ENCODE assay signal across 8 mouse cellular contexts in genomic region chr1:131962606-131963084, GRCm38 (mm10). TPM values are rescaled to one million over a fixed set of nuclear protein-coding genes. Genes with fewer than 3 reads are reported as not detected.
DNase-seq lines count a peak whose midpoint lies in the region; ATAC-seq and TF ChIP-seq lines count a peak whose summit lies in the region.

TSS of gene Slc45a3 (plus strand) at chr1:131962967.

- TF ChIP-seq CTCF in Patski (IDR thresholded peaks at IDR 0.05) = no peak
- no peak for TF ChIP-seq CTCF in olfactory bulb, adult 2 months (IDR thresholded peaks at IDR 0.05; ENCODE audit: insufficient read depth, low read depth, low read length)

- H3K9ac ChIP-seq in forebrain, embryonic 11.5 days (ENCODE audit: low read length) = peak within 1 kb of the TSS; percentile 79
- H3K9ac ChIP-seq in intestine, embryonic 14.5 days (ENCODE audit: low read length) = peak within 1 kb of the TSS; percentile 32
- H3K9ac ChIP-seq in liver, embryonic 15.5 days = peak within 1 kb of the TSS; percentile 30; the same call in 1 of the 2 replicates

- no peak for TF ChIP-seq POLR2A in olfactory bulb, adult 2 months (IDR thresholded peaks at IDR 0.05; ENCODE audit: insufficient read depth, low read depth, low read length)

- no peak for ATAC-seq in CD4-positive, CD25-positive, alpha-beta regulatory T cell, adult 4 months
- peak; percentile 33 for ATAC-seq in Patski
- peak; percentile 69 for ATAC-seq in forebrain, embryonic 11.5 days (replicated peaks; ENCODE audit: low FRiP score)
- ATAC-seq in intestine, embryonic 14.5 days (replicated peaks; ENCODE audit: low FRiP score, low TSS enrichment, low read depth) = peak; percentile 54
- peak; percentile 55 for ATAC-seq in liver, embryonic 15.5 days (ENCODE audit: insufficient read depth)

- CTCF ChIA-PET in Patski (lab: Charles Lee) = no interaction called here

- H3K4me1 ChIP-seq in forebrain, embryonic 11.5 days (replicated peaks; ENCODE audit: control insufficient read depth, insufficient read depth, low read length) = peaks cover 20% of the 10 kb centered on the region; the same call in 1 of the 2 replicates
- H3K4me1 ChIP-seq in intestine, embryonic 14.5 days (replicated peaks; ENCODE audit: control insufficient read depth, insufficient read depth, low read length) = no peaks in the 10 kb centered on the region; the same call in 1 of the 2 replicates
- H3K4me1 ChIP-seq in liver, embryonic 15.5 days (replicated peaks) = peaks cover 26% of the 10 kb centered on the region
- H3K4me1 ChIP-seq in olfactory bulb, adult 2 months (ENCODE audit: control insufficient read depth, insufficient read depth, low read length) = peaks cover 13% of the 10 kb centered on the region

- WGBS in forebrain, embryonic 11.5 days = under 1% methylated on average over 34 of the region's 35 CpGs
- under 1% methylated on average over 34 of the region's 35 CpGs for WGBS in intestine, embryonic 14.5 days
- under 1% methylated on average over 33 of the region's 35 CpGs for WGBS in liver, embryonic 15.5 days (ENCODE audit: insufficient replicate concordance)
- under 1% methylated on average over 33 of the region's 35 CpGs for WGBS in olfactory bulb, adult 2 months

- peak; percentile 27 for DNase-seq in CD4-positive, CD25-positive, alpha-beta regulatory T cell, adult 2 months (ENCODE audit: low read depth, low spot score)
- no peak for DNase-seq in Patski (ENCODE audit: low read depth, low spot score)
- peak; percentile 83 for DNase-seq in forebrain, embryonic 11.5 days (ENCODE audit: low spot score)
- peak; percentile 65 for DNase-seq in intestine, embryonic 14.5 days (ENCODE audit: low spot score)
- no peak for DNase-seq in right cerebral cortex, postnatal 36 days (ENCODE audit: low spot score in 2 of 2)

- peak within 1 kb of the TSS; percentile 96 for H3K4me2 ChIP-seq in forebrain, embryonic 11.5 days (ENCODE audit: low read depth, low read length, severe bottlenecking)
- H3K4me2 ChIP-seq in intestine, embryonic 14.5 days (ENCODE audit: low read length) = peak within 1 kb of the TSS; percentile 100
- H3K4me2 ChIP-seq in liver, embryonic 15.5 days = peak within 1 kb of the TSS; percentile 77

- no peaks in the 10 kb centered on the region for H3K9me3 ChIP-seq in forebrain, embryonic 11.5 days (ENCODE audit: control insufficient read depth, low read length)
- no peaks in the 10 kb centered on the region for H3K9me3 ChIP-seq in intestine, embryonic 14.5 days (ENCODE audit: control insufficient read depth, low read length)
- H3K9me3 ChIP-seq in liver, embryonic 15.5 days (replicated peaks) = no peaks in the 10 kb centered on the region

- in situ Hi-C loops in Patski (cut with MboI; ENCODE audit: low pct_unique_long_range_greater_than_20kb) = no loop called here

- peak within 1 kb of the TSS; percentile 82 for H3K4me3 ChIP-seq in forebrain, embryonic 11.5 days (ENCODE audit: low read depth, low read length)
- H3K4me3 ChIP-seq in intestine, embryonic 14.5 days (ENCODE audit: low read depth, low read length) = peak within 1 kb of the TSS; percentile 73
- H3K4me3 ChIP-seq in liver, embryonic 15.5 days (replicated peaks) = peak within 1 kb of the TSS; percentile 63
- peak within 1 kb of the TSS; percentile 60 for H3K4me3 ChIP-seq in olfactory bulb, adult 2 months (ENCODE audit: insufficient read depth, low read depth, low read length)

- peaks cover 39% of the 10 kb centered on the region for H3K27me3 ChIP-seq in Patski
- peaks cover 10% of the 10 kb centered on the region; the same call in 1 of the 2 replicates for H3K27me3 ChIP-seq in forebrain, embryonic 11.5 days (ENCODE audit: control insufficient read depth, insufficient read depth, low read length)
- H3K27me3 ChIP-seq in intestine, embryonic 14.5 days (replicated peaks; ENCODE audit: control insufficient read depth, insufficient read depth, low read length) = peaks cover 38% of the 10 kb centered on the region
- H3K27me3 ChIP-seq in liver, embryonic 15.5 days = peaks cover 68% of the 10 kb centered on the region

- H3K36me3 ChIP-seq in forebrain, embryonic 11.5 days (ENCODE audit: control insufficient read depth, insufficient read depth, low read length) = no peaks in the 10 kb centered on the region
- H3K36me3 ChIP-seq in intestine, embryonic 14.5 days (ENCODE audit: control insufficient read depth, insufficient read depth, low read length) = no peaks in the 10 kb centered on the region
- no peaks in the 10 kb centered on the region for H3K36me3 ChIP-seq in liver, embryonic 15.5 days (replicated peaks)

- POLR2A ChIA-PET in Patski (lab: Charles Lee) = interaction anchor here (0.6 kb wide), 2 partner anchors 94 to 291 kb away, joined by 3 to 8 read pairs; no protein-coding TSS in a partner anchor

- H3K27ac ChIP-seq in forebrain, embryonic 11.5 days (ENCODE audit: low read depth, low read length) = no peak within 1 kb of the TSS
- no peak within 1 kb of the TSS for H3K27ac ChIP-seq in intestine, embryonic 14.5 days (ENCODE audit: low read depth)
- H3K27ac ChIP-seq in liver, embryonic 15.5 days (replicated peaks) = no peak within 1 kb of the TSS
- H3K27ac ChIP-seq in olfactory bulb, adult 2 months (ENCODE audit: insufficient read depth, low read depth, low read length) = no peak within 1 kb of the TSS

RNA-seq across cellular contexts. Expression of gene Slc45a3, which starts in this region (rescaled TPM):
- polyA plus RNA-seq in CD4-positive, CD25-positive, alpha-beta regulatory T cell, adult 4 months (2017; shearing (Covaris generic)) = under 1 TPM; 0.26 to 0.49 TPM
- polyA plus RNA-seq in Patski (2021) = 0.65 TPM
- polyA plus RNA-seq in forebrain, embryonic 11.5 days (2014; fragmentation: Nextera tagmentation; extraction: Ambion mirVana) = 8.4 and 9.4 TPM in 2 replicates
- 2.1 and 2.4 TPM in 2 replicates for polyA plus RNA-seq in intestine, embryonic 14.5 days (2014; fragmentation: Nextera tagmentation; extraction: Ambion mirVana)
- polyA plus RNA-seq in liver, embryonic 15.5 days (2015; fragmentation: Nextera tagmentation; extraction: Ambion mirVana) = 2.6 and 3.1 TPM in 2 replicates
- not detected in 2 replicates for polyA plus RNA-seq in olfactory bulb, adult 2 months (2012; ENCODE audit: insufficient read depth, insufficient read length, low replicate concordance, missing spikeins)

Comparison
In these comparisons a context has a peak if more than half of its experiments do, and no peak if none do; other contexts are left out.
1. Peak in ATAC-seq in Patski; RNA of the gene not detected or under 1 TPM.
2. DNase-seq: peak in CD4-positive, CD25-positive, alpha-beta regulatory T cell, adult 2 months (single experiment), forebrain, embryonic 11.5 days (single experiment) and intestine, embryonic 14.5 days (single experiment); none in Patski (single experiment) and right cerebral cortex, postnatal 36 days (0 of 2).
3. Peak in every context shown above with its lines, with median percentiles within 50 percentile points of each other: H3K4me2 ChIP-seq, H3K4me3 ChIP-seq and H3K9ac ChIP-seq.